Mouse (Mus musculus) limb, embryonic 14.5 days (tissue): ENCODE data around the gene Rhobtb3. TPM values are rescaled to one million over a fixed set of nuclear protein-coding genes. Genes with fewer than 3 reads are reported as not detected.
A peak's percentile ranks its signal among the peaks of the same experiment; 100 is the strongest.

Experiments
- ATAC-seq: fragments of 200-750 bp; cut with Nextera tagmentation; 2 replicates; pipeline ENCODE4 v1.8.0; 2017; ENCODE audit warnings: low read depth, moderate number of reproducible peaks, moderate TSS enrichment; ENCODE audit not compliant: low FRiP score
- DNase-seq: peaks from one replicate; pipeline ENCODE4 v3.0.0-alpha.2; 2015; ENCODE audit warnings: low spot score
- H3K27ac ChIP-seq: fragments of 300-500 bp; sonication (generic); replicated peaks from 2 replicates; pipeline ENCODE4 v1.5.1; 2014; ENCODE audit warnings: low read depth, mild to moderate bottlenecking, low read length, moderate library complexity, mixed read lengths
- H3K27me3 ChIP-seq: fragments of 300-500 bp; sonication (generic); 2 replicates; pipeline ENCODE4 v1.6.1; 2014; ENCODE audit warnings: low read length, mixed read lengths; ENCODE audit not compliant: control insufficient read depth, insufficient read depth
- H3K36me3 ChIP-seq: fragments of 300-500 bp; sonication (generic); 2 replicates; pipeline ENCODE4 v1.6.1; 2014; ENCODE audit warnings: mild to moderate bottlenecking, low read length, moderate library complexity, mixed read lengths; ENCODE audit not compliant: control insufficient read depth, insufficient read depth
- H3K4me1 ChIP-seq: fragments of 300-500 bp; sonication (generic); 2 replicates; pipeline ENCODE4 v1.6.1; 2014; ENCODE audit warnings: antibody characterized with exemption, low read length, mixed read lengths; ENCODE audit not compliant: control insufficient read depth, insufficient read depth
- H3K4me2 ChIP-seq: fragments of 300-500 bp; sonication (generic); replicated peaks from 2 replicates; pipeline ENCODE4 v1.6.1; 2014; ENCODE audit warnings: low read depth, mild to moderate bottlenecking, low read length, moderate library complexity; ENCODE audit not compliant: severe bottlenecking
- H3K4me3 ChIP-seq: fragments of 300-500 bp; sonication (generic); replicated peaks from 2 replicates; pipeline ENCODE4 v1.5.1; 2014; ENCODE audit warnings: low read length
- H3K9ac ChIP-seq: fragments of 300-500 bp; sonication (generic); 2 replicates; pipeline ENCODE4 v1.6.1; 2014; ENCODE audit warnings: mild to moderate bottlenecking, low read depth, low read length, moderate library complexity; ENCODE audit not compliant: severe bottlenecking
- H3K9me3 ChIP-seq: fragments of 300-500 bp; sonication (generic); 2 replicates; pipeline ENCODE4 v1.6.1; 2016; ENCODE audit warnings: low read length; ENCODE audit not compliant: control insufficient read depth
- POLR2A ChIP-seq: fragments of 200-500 bp; IDR thresholded peaks from 2 replicates; pipeline ENCODE4 v1.8.0; 2012; ENCODE audit warnings: inconsistent platforms, mild to moderate bottlenecking, moderate library complexity, borderline replicate concordance; ENCODE audit not compliant: insufficient read depth, insufficient read length; ENCODE audit errors: extremely low read depth
- WGBS: fragments of 180-500 bp; shearing (Covaris S2); extraction: QIAGEN DNeasy Blood & Tissue Kit; methylation state at CpG from one replicate; pipeline ENCODE4 v1.1.7; 2014; 5-methylcytosine and 5-hydroxymethylcytosine counted together
- polyA plus RNA-seq, 2 experiments: library from polyadenylated mRNA; depleted of rRNA in 1 of 2; stranded (reverse) in 1 of 2; unstranded in 1 of 2; fragments of >200 nt; fragmentation: Nextera tagmentation in 1 of 2; extraction: Ambion mirVana in 1 of 2; gene quantifications; 2 replicates each; pipeline versions ENCODE4 v1.2.1 to v1.2.3; 2012 to 2014

Rhobtb3 gene
- polyA plus RNA-seq, 2 experiments = 30.7 to 53.3 TPM

- H3K9me3 ChIP-seq = no peaks in the 10 kb centered on the region
- DNase-seq (peak; percentile 74), ATAC-seq (peak; percentile 75; the same call in 1 of the 2 replicates)
- H3K27ac ChIP-seq = no peak overlapping the region
- H3K4me3 ChIP-seq = no peak overlapping the region
- no peaks in the 10 kb centered on the region for H3K36me3 ChIP-seq
- no peak overlapping the region for H3K9ac ChIP-seq
- no peak overlapping the region for H3K4me2 ChIP-seq
- WGBS = 14% methylated on average over 1 of the region's 1 CpGs
- TF ChIP-seq POLR2A = no peak
- peaks cover 6% of the 10 kb centered on the region; the same call in 1 of the 2 replicates for H3K4me1 ChIP-seq
- no peaks in the 10 kb centered on the region for H3K27me3 ChIP-seq
Measured at GRCm38 (mm10) chr13:75950295-75950694, 6.6 kb upstream of the Rhobtb3 start.

GRCm38 (mm10) chr13:75944044-75944820, 507 bp upstream of the Rhobtb3 start:
- TF ChIP-seq POLR2A = no peak
- H3K4me2 ChIP-seq = peak overlapping the region; percentile 72
- no peaks in the 10 kb centered on the region for H3K27me3 ChIP-seq
- 1% methylated on average over 7 of the region's 7 CpGs for WGBS
- H3K4me1 ChIP-seq = peaks cover 12% of the 10 kb centered on the region
- no peaks in the 10 kb centered on the region for H3K9me3 ChIP-seq
- H3K4me3 ChIP-seq = peak overlapping the region; percentile 88
- peak; percentile 32 for DNase-seq
- peak overlapping the region; percentile 100 for H3K27ac ChIP-seq
- H3K9ac ChIP-seq = peak overlapping the region; percentile 99
- H3K36me3 ChIP-seq = peaks cover 2% of the 10 kb centered on the region; the same call in 1 of the 2 replicates
- 0 out of 2 replicates have a peak, but pooled peaks have one; percentile 32 for ATAC-seq

- Histone ChIP-seq H3K9me3 (no peaks in the 10 kb centered on the region), H3K27me3 (no peaks in the 10 kb centered on the region), H3K4me1 (peaks cover 12% of the 10 kb centered on the region), H3K36me3 (peaks cover 17% of the 10 kb centered on the region), H3K4me3 (peak overlapping the region; percentile 88), H3K9ac (peak overlapping the region; percentile 99), H3K4me2 (peak overlapping the region; percentile 72), H3K27ac (peak overlapping the region; percentile 100)
- no peak for TF ChIP-seq POLR2A
- WGBS = under 1% methylated on average over 6 of the region's 6 CpGs
- ATAC-seq (0 out of 2 replicates have a peak, but pooled peaks have one; percentile 8), DNase-seq (peak; percentile 49)
Measured at GRCm38 (mm10) chr13:75942731-75943130, 994 bp downstream of the Rhobtb3 start.

GRCm38 (mm10) chr13:75941518-75942295, 2.0 kb downstream of the Rhobtb3 start:
- Histone ChIP-seq H3K4me3 (peak overlapping the region; percentile 19), H3K36me3 (peaks cover 20% of the 10 kb centered on the region), H3K4me2 (peak overlapping the region; percentile 42), H3K9ac (no peak overlapping the region), H3K9me3 (no peaks in the 10 kb centered on the region), H3K27ac (no peak overlapping the region), H3K27me3 (no peaks in the 10 kb centered on the region), H3K4me1 (peaks cover 12% of the 10 kb centered on the region)
- ATAC-seq = no peak
- DNase-seq = no peak
- TF ChIP-seq POLR2A = no peak
- 91% methylated on average over 5 of the region's 5 CpGs for WGBS

- 79% methylated on average over 2 of the region's 2 CpGs for WGBS
- Histone ChIP-seq H3K9ac (no peak overlapping the region), H3K4me1 (peaks cover 12% of the 10 kb centered on the region), H3K4me3 (peak overlapping the region; percentile 19), H3K27me3 (no peaks in the 10 kb centered on the region), H3K4me2 (peak overlapping the region; percentile 42), H3K27ac (no peak overlapping the region), H3K36me3 (peaks cover 20% of the 10 kb centered on the region), H3K9me3 (no peaks in the 10 kb centered on the region)
- no peak for TF ChIP-seq POLR2A
- DNase-seq = no peak
- ATAC-seq = no peak
Measured at GRCm38 (mm10) chr13:75940791-75941517, 2.8 kb downstream of the Rhobtb3 start.
